Mouse (Mus musculus): ENCODE data around the gene Adad1. TPM values are rescaled to one million over a fixed set of nuclear protein-coding genes. Genes with fewer than 3 reads are reported as not detected.

The Adad1 gene
- not detected in 2 replicates for polyA plus RNA-seq (2021; fragmentation: Nextera tagmentation)
- long read RNA-seq, experiment 1: 0 reads
- long read RNA-seq, experiment 2: 0 reads

DNA sequence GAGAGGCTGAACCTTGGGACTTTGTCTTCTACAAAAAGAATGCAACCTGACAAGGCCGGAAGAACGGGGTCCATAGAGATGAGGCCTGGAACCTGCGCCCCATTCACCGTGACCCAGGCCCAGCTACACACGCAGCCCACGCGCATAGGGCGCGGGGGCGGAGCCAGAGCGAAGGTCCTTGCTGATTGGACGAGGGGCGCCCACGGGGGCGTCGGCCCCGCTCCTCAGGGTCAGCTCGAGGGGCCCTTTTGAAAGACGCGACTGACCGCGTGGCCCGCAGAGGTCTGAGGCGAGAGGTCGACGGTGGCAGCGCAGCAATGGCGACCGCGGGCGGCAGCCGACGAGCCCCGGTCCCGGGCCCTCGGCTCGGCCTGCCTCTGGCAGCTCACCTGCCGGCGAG lies at the start of gene Adad1:
Gene Adad1 (plus strand): TSS at position 122 of the 400 bp plus-strand sequence.

DNA sequence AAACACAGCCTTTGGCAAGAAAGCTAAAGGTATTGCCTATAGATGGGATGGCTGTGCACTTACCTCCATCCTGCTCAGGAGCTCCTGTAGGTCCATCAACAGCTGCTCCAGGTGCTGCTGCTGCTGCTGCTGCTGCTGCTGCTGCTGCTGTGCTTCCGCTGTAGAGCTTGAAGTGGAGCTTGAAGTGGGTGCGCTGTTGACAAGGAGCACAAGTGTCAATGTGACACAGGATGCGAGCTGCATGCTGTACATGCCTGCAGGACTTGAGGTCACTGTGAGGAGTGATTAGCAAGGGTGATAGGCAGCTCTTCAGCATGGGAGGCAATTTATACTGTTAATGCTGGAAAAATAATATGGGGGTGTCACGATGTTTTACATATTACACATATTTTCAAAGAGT lies 62.3 kb downstream of the Adad1 start, which contains the start of gene Il2:
Gene Il2 (minus strand): TSS at position 305 of the 400 bp plus-strand sequence.

Other genes starting within 250 kb of the Adad1 start
- gene 4932438A13Rik, start 200.4 kb upstream of the Adad1 start, polyA plus RNA-seq (2021; fragmentation: Nextera tagmentation): 19.4 and 21.8 TPM in 2 replicates
- 0.79 and 0.85 TPM in 2 replicates for gene Il2, start 62.4 kb downstream of the Adad1 start, polyA plus RNA-seq (2021; fragmentation: Nextera tagmentation)
- gene Il21, start 169.1 kb downstream of the Adad1 start, polyA plus RNA-seq (2021; fragmentation: Nextera tagmentation): not detected in 2 replicates
- 2.7 and 3.3 TPM in 2 replicates for gene Bbs12, start 249.0 kb downstream of the Adad1 start, polyA plus RNA-seq (2021; fragmentation: Nextera tagmentation)
- 12.2 and 15.7 TPM in 2 replicates for gene Cetn4, start 249.2 kb downstream of the Adad1 start, polyA plus RNA-seq (2021; fragmentation: Nextera tagmentation)

Data from layer of hippocampus, adult 6 months (tissue).